Mouse (Mus musculus) heart, adult 2 months (tissue): ENCODE results near the gene Crb1.

Experiments used
- CTCF ChIP-seq: fragments of 200-600 bp; IDR thresholded peaks from 2 replicates; pipeline ENCODE4 v1.8.1; 2022; ENCODE audit warnings: antibody characterized with exemption, mild to moderate bottlenecking, moderate library complexity
- EP300 ChIP-seq: fragments of 200-500 bp; IDR thresholded peaks from 2 replicates; pipeline ENCODE4 v1.6.1; 2011; ENCODE audit warnings: low read depth, low read length, control low read depth; ENCODE audit not compliant: insufficient read depth
- POLR2A ChIP-seq: fragments of 200-500 bp; IDR thresholded peaks from 2 replicates; pipeline ENCODE4 v1.6.1; 2011; ENCODE audit warnings: mild to moderate bottlenecking, low read depth, low read length, control low read depth; ENCODE audit not compliant: insufficient read depth

DNA sequence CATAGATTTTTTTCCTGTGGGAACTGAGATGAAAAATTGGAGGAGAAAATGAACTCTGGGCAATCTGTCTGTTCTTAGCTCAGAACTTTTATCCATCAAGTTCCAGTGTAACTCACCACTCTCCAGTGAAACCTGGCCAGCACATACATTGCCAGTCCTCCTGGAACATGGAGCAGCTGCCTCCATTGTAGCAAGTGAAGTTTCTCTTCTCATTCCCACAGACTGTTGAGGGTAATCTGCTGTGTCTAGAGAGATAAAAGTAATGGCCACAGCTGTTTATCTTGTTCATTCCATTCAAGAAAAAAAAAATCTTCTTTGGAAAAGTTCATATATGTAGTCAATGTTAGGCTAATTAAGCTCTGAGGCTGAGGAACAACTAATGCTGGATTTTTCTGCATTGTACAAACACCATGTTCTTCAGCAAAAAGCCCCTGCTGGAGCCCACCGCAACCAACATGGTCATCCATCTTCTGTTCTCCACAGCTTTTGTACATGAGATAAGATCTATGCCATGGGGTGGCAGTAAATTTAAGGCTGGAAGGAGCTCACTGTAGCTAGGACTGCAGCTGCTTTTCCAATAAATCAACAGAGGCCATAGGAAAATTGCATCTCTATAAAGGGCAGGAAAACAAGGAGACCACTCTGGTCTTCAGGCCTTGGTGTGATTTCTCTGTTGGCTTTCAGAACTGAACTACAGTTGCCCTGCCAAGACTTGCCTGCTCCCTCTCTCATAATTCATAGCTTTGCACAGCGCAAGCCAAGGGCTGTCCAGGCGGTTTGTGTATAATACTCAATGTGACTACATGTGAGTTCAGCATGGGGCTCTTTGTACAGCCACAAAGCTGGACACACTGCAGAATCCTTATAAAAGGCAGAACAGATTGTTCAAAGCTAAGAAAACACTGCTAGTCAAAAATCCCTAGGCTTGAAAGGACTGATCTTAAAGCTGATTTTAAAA lies 142.0 kb downstream of the Crb1 start:
- TF ChIP-seq CTCF (no peak), EP300 (no peak), POLR2A (no peak)
